32 mouse cellular contexts compared by ENCODE assay signal in genomic region chr11:20784776-20785175, GRCm38 (mm10). TPM values are rescaled to one million over a fixed set of nuclear protein-coding genes. Genes with fewer than 3 reads are reported as not detected.
DNase-seq lines count a peak whose midpoint lies in the region; ATAC-seq lines count a peak whose summit lies in the region.
"Had no signal": no experiment of that assay in that cellular context is flagged by ENCODE, and none has a peak within 500 bp of the region (broad histone marks: within the 10 kb centered on the region; RNA-seq: fewer than 3 reads in every experiment).

No protein-coding gene starts in this region.

- DNase-seq in heart, adult 11 months = peak; percentile 64
- DNase-seq in liver, embryonic 11.5 days (ENCODE audit: low spot score) = peak; percentile 23
- DNase-seq in ES-CJ7 (ENCODE audit: low read depth, low spot score) = peak; percentile 42
- DNase-seq in retina, postnatal 1 day = no peak
- DNase-seq: adrenal gland, adult 8-10 months; adrenal gland, postnatal 25 days; cerebellum, adult 11-12 months; cerebellum, adult 8-10 months; cerebellum, postnatal 10 days; cerebellum, postnatal 36 days; embryo, embryonic 11 days; gastrocnemius, adult 2 months; gastrocnemius, postnatal 14 days; heart, adult 18-20 months; heart, postnatal 10 days; heart, postnatal 36 days had no signal

- no peaks in the 10 kb centered on the region for H3K27me3 ChIP-seq in heart, embryonic 11.5 days (ENCODE audit: control insufficient read depth, insufficient read depth, low read length)
- H3K27me3 ChIP-seq in liver, embryonic 11.5 days (replicated peaks; ENCODE audit: control insufficient read depth, insufficient read depth, low read length) = no peaks in the 10 kb centered on the region
- no peaks in the 10 kb centered on the region for H3K27me3 ChIP-seq in liver, embryonic 12.5 days (replicated peaks)
- H3K27me3 ChIP-seq: embryonic facial prominence, embryonic 13.5 days; forebrain, embryonic 13.5 days; heart, embryonic 15.5 days had no signal

- H3K4me2 ChIP-seq in heart, embryonic 11.5 days = no peak overlapping the region
- H3K4me2 ChIP-seq in liver, embryonic 11.5 days = no peak overlapping the region
- H3K4me2 ChIP-seq in liver, embryonic 12.5 days = no peak overlapping the region
- H3K4me2 ChIP-seq: embryonic facial prominence, embryonic 13.5 days; forebrain, embryonic 13.5 days; heart, embryonic 15.5 days; hindbrain, embryonic 14.5 days had no signal

- WGBS in heart, embryonic 11.5 days (ENCODE audit: insufficient replicate concordance) = 78% methylated on average over 6 of the region's 6 CpGs
- 80% methylated on average over 6 of the region's 6 CpGs for WGBS in liver, embryonic 11.5 days
- 70% methylated on average over 6 of the region's 6 CpGs for WGBS in liver, embryonic 12.5 days (ENCODE audit: insufficient replicate concordance)

- no peaks in the 10 kb centered on the region for H3K36me3 ChIP-seq in heart, embryonic 11.5 days (ENCODE audit: control insufficient read depth, insufficient read depth, low read length)
- no peaks in the 10 kb centered on the region for H3K36me3 ChIP-seq in liver, embryonic 11.5 days (ENCODE audit: control insufficient read depth, insufficient read depth, low read length)
- no peaks in the 10 kb centered on the region for H3K36me3 ChIP-seq in liver, embryonic 12.5 days
- H3K36me3 ChIP-seq: embryonic facial prominence, embryonic 10.5 days; embryonic facial prominence, embryonic 13.5 days; forebrain, embryonic 10.5 days; G1E; heart, embryonic 15.5 days; hindbrain, embryonic 10.5 days had no signal

- H3K4me3 ChIP-seq in heart, embryonic 11.5 days (ENCODE audit: low read depth, low read length) = no peak overlapping the region
- no peak overlapping the region for H3K4me3 ChIP-seq in liver, embryonic 11.5 days (ENCODE audit: low read depth, low read length)
- H3K4me3 ChIP-seq in liver, embryonic 12.5 days = no peak overlapping the region
- H3K4me3 ChIP-seq: embryonic facial prominence, embryonic 10.5 days; embryonic facial prominence, embryonic 13.5 days; forebrain, embryonic 10.5 days; forebrain, embryonic 13.5 days; gastrocnemius, adult 2 months; heart, embryonic 15.5 days; hindbrain, embryonic 10.5 days had no signal

- H3K9ac ChIP-seq in heart, embryonic 11.5 days (ENCODE audit: low read depth, low read length) = no peak overlapping the region
- no peak overlapping the region for H3K9ac ChIP-seq in liver, embryonic 11.5 days (ENCODE audit: low read depth, low read length)
- no peak overlapping the region for H3K9ac ChIP-seq in liver, embryonic 12.5 days
- H3K9ac ChIP-seq: embryonic facial prominence, embryonic 13.5 days; forebrain, embryonic 13.5 days; heart, embryonic 15.5 days; hindbrain, embryonic 14.5 days had no signal

- H3K27ac ChIP-seq in heart, embryonic 11.5 days (ENCODE audit: low read depth, low read length) = no peak overlapping the region
- no peak overlapping the region for H3K27ac ChIP-seq in liver, embryonic 11.5 days (ENCODE audit: low read depth, low read length)
- H3K27ac ChIP-seq in liver, embryonic 12.5 days = no peak overlapping the region
- H3K27ac ChIP-seq: embryonic facial prominence, embryonic 10.5 days; embryonic facial prominence, embryonic 13.5 days; forebrain, embryonic 10.5 days; forebrain, embryonic 13.5 days; gastrocnemius, adult 2 months; heart, embryonic 15.5 days; hindbrain, embryonic 10.5 days; hindbrain, embryonic 14.5 days; hindbrain, postnatal 0 days had no signal

- no peak for ATAC-seq in heart, embryonic 11.5 days (replicated peaks; ENCODE audit: insufficient number of reproducible peaks, low FRiP score, low TSS enrichment)
- ATAC-seq in liver, embryonic 11.5 days (replicated peaks; ENCODE audit: low FRiP score) = no peak
- no peak for ATAC-seq in liver, embryonic 12.5 days
- ATAC-seq in erythroblast, adult 5-6 weeks (replicated peaks; ENCODE audit: low FRiP score, poor library complexity, severe bottlenecking) = 0 out of 2 replicates have a peak, but pooled peaks have one; percentile 15
- ATAC-seq: activated CD4-positive, CD25-positive, alpha-beta regulatory T cell, adult 4 months; forebrain, embryonic 13.5 days; forebrain, embryonic 16.5 days; hindbrain, postnatal 0 days; inflammation-experienced regulatory T-cells, adult 6 months; Patski had no signal

- no peaks in the 10 kb centered on the region for H3K4me1 ChIP-seq in heart, embryonic 11.5 days (ENCODE audit: control insufficient read depth, insufficient read depth, low read length)
- H3K4me1 ChIP-seq in liver, embryonic 11.5 days (replicated peaks; ENCODE audit: control insufficient read depth, insufficient read depth, low read length) = no peaks in the 10 kb centered on the region
- no peaks in the 10 kb centered on the region for H3K4me1 ChIP-seq in liver, embryonic 12.5 days
- H3K4me1 ChIP-seq: embryonic facial prominence, embryonic 13.5 days; forebrain, embryonic 10.5 days; forebrain, embryonic 13.5 days; heart, embryonic 15.5 days; hindbrain, embryonic 10.5 days had no signal

- H3K9me3 ChIP-seq in heart, embryonic 11.5 days (replicated peaks; ENCODE audit: control insufficient read depth, low read length) = 0 out of 2 replicates have a peak, but pooled peaks cover 3% of the 10 kb centered on the region
- H3K9me3 ChIP-seq in liver, embryonic 11.5 days (ENCODE audit: control insufficient read depth, low read length) = 0 out of 2 replicates have a peak, but pooled peaks cover 3% of the 10 kb centered on the region
- H3K9me3 ChIP-seq in liver, embryonic 12.5 days (replicated peaks) = peaks cover 16% of the 10 kb centered on the region
- H3K9me3 ChIP-seq: embryonic facial prominence, embryonic 13.5 days; heart, embryonic 15.5 days had no signal

RNA-seq across cellular contexts. Expression of gene Aftph, which starts 43.4 kb away (rescaled TPM):
- 12.1 and 15.7 TPM in 2 replicates for polyA plus RNA-seq in heart, embryonic 11.5 days (2014; fragmentation: Nextera tagmentation; extraction: Ambion mirVana)
- 24.2 and 26.5 TPM in 2 replicates for polyA plus RNA-seq in liver, embryonic 11.5 days (2014; fragmentation: Nextera tagmentation; extraction: Ambion mirVana)
- 17.2 and 17.4 TPM in 2 replicates for polyA plus RNA-seq in liver, embryonic 12.5 days (2016; fragmentation: Nextera tagmentation; extraction: Ambion mirVana)
- total RNA-seq in erythroblast, adult 5-6 weeks (2015; ENCODE audit: low replicate concordance) = 55.6 and 113 TPM in 2 replicates
- total RNA-seq in erythroblast, adult 5-6 weeks (2017; ENCODE audit: low replicate concordance) = 60.3 and 67.9 TPM in 2 replicates

RNA-seq across cellular contexts. Expression of gene Lgalsl, which starts 46.1 kb away (rescaled TPM):
- 39.1 and 45.7 TPM in 2 replicates for polyA plus RNA-seq in heart, embryonic 11.5 days (2014; fragmentation: Nextera tagmentation; extraction: Ambion mirVana)
- 20.4 and 25.4 TPM in 2 replicates for polyA plus RNA-seq in liver, embryonic 11.5 days (2014; fragmentation: Nextera tagmentation; extraction: Ambion mirVana)
- polyA plus RNA-seq in liver, embryonic 12.5 days (2016; fragmentation: Nextera tagmentation; extraction: Ambion mirVana) = 18.3 and 18.6 TPM in 2 replicates
- 4.8 and 5.6 TPM in 2 replicates for total RNA-seq in erythroblast, adult 5-6 weeks (2015; ENCODE audit: low replicate concordance)
- total RNA-seq in erythroblast, adult 5-6 weeks (2017; ENCODE audit: low replicate concordance) = 1.0 and 1.7 TPM in 2 replicates
- polyA plus RNA-seq: G1E had no signal
